Mouse (Mus musculus) midbrain, embryonic 11.5 days (tissue): ENCODE data around the gene Palld. TPM values are rescaled to one million over a fixed set of nuclear protein-coding genes. Genes with fewer than 3 reads are reported as not detected.

Source experiments
- ATAC-seq: fragments of 200-750 bp; cut with Nextera tagmentation; 2 replicates; pipeline ENCODE4 v1.8.0; 2017; ENCODE audit warnings: moderate TSS enrichment, moderate library complexity; ENCODE audit not compliant: low FRiP score
- DNase-seq: peaks from one replicate; pipeline ENCODE4 v3.0.0; 2015; ENCODE audit warnings: low spot score; ENCODE audit errors: missing footprints
- H3K27ac ChIP-seq: fragments of 300-500 bp; sonication (generic); 2 replicates; pipeline ENCODE4 v1.5.1; 2014; ENCODE audit warnings: low read depth, low read length
- H3K27me3 ChIP-seq: fragments of 300-500 bp; sonication (generic); 2 replicates; pipeline ENCODE4 v1.6.1; 2014; ENCODE audit warnings: mild to moderate bottlenecking, low read length, moderate library complexity, mixed read lengths; ENCODE audit not compliant: control insufficient read depth, insufficient read depth
- H3K36me3 ChIP-seq: fragments of 300-500 bp; sonication (generic); 2 replicates; pipeline ENCODE4 v1.6.1; 2014; ENCODE audit warnings: mild to moderate bottlenecking, low read length, moderate library complexity, mixed read lengths; ENCODE audit not compliant: control insufficient read depth, insufficient read depth
- H3K4me1 ChIP-seq: fragments of 300-500 bp; sonication (generic); 2 replicates; pipeline ENCODE4 v1.6.1; 2014; ENCODE audit warnings: low read length; ENCODE audit not compliant: control insufficient read depth, insufficient read depth
- H3K4me2 ChIP-seq: fragments of 300-500 bp; sonication (generic); 2 replicates; pipeline ENCODE4 v1.6.1; 2014; ENCODE audit warnings: mild to moderate bottlenecking, moderate library complexity
- H3K4me3 ChIP-seq: fragments of 300-500 bp; sonication (generic); 2 replicates; pipeline ENCODE4 v1.5.1; 2014; ENCODE audit warnings: low read depth, low read length
- H3K9ac ChIP-seq: fragments of 300-500 bp; sonication (generic); 2 replicates; pipeline ENCODE4 v1.6.1; 2014; ENCODE audit warnings: low read length
- H3K9me3 ChIP-seq: fragments of 300-500 bp; sonication (generic); 2 replicates; pipeline ENCODE4 v1.6.1; 2016; ENCODE audit warnings: low read length; ENCODE audit not compliant: control insufficient read depth
- WGBS: fragments of 180-500 bp; shearing (Covaris S2); extraction: QIAGEN DNeasy Blood & Tissue Kit; methylation state at CpG from one replicate; pipeline ENCODE4 v1.1.7; 2014; 5-methylcytosine and 5-hydroxymethylcytosine counted together
- polyA plus RNA-seq: library from polyadenylated mRNA; unstranded; fragments of >200 nt; fragmentation: Nextera tagmentation; extraction: Ambion mirVana; gene quantifications from 2 replicates; pipeline ENCODE4 v1.2.1, GENCODE M21; 2014

Gene Palld
- polyA plus RNA-seq, 1 experiment from 2014 or later: 40.4 TPM

DNA sequence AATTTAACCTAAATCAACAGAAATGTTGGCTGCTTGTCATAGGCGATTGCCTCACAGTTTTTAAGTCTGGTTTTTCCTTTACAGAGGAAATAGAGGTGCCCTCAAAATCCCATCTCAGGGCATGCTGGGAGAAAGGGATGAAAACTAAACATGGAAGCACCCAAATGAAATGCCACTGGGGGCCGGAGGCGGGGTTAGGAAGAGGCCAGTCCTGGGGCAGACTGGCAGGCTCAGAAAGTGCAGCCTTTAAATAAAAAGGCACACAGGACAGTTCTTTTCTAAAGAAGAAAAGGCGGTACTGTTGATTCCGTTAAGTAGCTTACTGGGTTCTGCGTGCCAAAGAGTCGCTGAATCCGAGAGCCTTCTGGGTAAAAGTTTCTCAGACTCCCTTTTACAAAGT, 311.0 kb downstream of the Palld start:
- Histone ChIP-seq H3K36me3 (no peaks in the 10 kb centered on the region), H3K4me3 (peak overlapping the region; percentile 66), H3K27me3 (no peaks in the 10 kb centered on the region), H3K9me3 (no peaks in the 10 kb centered on the region), H3K4me2 (peak overlapping the region; percentile 74), H3K9ac (peak overlapping the region; percentile 81), H3K27ac (peak overlapping the region; percentile 84), H3K4me1 (peaks cover 28% of the 10 kb centered on the region)
- no peak for DNase-seq
- 1% methylated on average over 8 of the region's 8 CpGs for WGBS
- peak; percentile 70 for ATAC-seq

DNA sequence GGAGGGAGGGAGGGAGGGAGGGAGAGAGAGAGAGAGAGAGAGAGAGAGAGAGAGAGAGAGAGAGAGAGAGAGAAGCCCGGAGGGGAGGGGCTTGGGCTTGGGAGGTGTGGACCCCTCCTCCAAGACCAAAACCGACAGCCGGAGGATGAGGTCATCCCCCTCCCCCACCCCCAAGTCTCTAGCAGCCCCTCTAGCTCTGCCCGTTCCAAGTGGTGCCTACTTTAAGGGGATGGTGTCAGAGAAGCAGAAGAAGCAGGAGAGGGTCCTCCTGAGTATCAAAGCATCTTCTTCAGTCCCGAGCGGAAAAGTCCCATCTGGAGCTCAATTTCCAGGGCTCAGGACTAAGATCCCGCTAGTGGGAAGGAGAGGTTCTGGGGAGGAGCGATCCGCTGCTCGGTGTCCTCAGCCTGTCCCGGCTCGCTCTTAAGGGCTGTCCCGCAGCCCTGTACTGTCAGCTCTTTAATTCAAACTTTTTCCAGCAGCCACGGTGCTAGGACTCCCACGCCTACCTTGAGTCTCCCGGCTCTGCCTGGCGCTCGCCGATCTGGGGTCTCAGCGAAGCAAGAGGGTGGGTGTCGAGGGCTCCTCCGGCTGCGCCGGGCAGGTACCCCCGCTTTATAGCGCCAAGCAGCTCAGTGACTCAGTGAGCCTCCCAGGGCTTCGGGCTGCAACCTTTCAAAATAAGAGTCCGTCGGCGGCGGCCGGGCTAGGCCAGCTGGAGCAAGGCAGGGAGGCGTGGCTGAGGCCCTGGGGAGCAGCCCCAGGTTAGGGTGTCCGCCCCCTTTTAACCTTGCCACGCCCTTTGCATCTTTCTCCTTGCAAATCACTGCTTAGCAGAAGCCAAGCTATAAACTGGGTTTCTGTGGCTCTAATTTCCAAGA, 311.7 kb downstream of the Palld start:
- Histone ChIP-seq H3K9me3 (no peaks in the 10 kb centered on the region), H3K27me3 (no peaks in the 10 kb centered on the region), H3K4me1 (peaks cover 27% of the 10 kb centered on the region), H3K9ac (peak overlapping the region; percentile 81), H3K27ac (peak overlapping the region; percentile 84), H3K36me3 (no peaks in the 10 kb centered on the region), H3K4me2 (peak overlapping the region; percentile 74), H3K4me3 (peak overlapping the region; percentile 66)
- peak; percentile 93 for ATAC-seq
- WGBS: 0% methylated on average over 35 of the region's 35 CpGs
- peak; percentile 98 for DNase-seq

DNA sequence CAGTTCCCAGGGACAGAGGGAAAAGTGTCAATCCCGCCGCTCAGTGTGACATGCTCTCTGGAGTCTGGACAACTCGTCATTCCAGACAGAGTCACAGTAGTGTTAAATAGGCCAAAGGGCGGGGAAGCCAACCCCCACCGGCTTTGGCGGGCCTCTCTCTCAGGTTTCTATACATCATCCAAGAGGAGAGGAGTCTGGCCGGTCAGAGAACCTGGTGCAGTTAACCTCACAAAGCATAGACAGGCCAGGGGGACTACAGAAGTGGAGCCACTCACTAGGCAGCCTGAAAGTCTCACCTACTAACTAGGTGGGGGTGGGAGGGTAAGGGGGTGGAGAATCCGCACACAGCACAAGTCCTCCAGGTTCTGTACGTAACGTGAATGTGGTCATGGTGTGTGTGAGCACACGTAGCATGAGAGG, 312.5 kb downstream of the Palld start:
- H3K4me3 ChIP-seq: peak overlapping the region; percentile 66
- H3K36me3 ChIP-seq: no peaks in the 10 kb centered on the region
- peak overlapping the region; percentile 64 for H3K9ac ChIP-seq
- peaks cover 25% of the 10 kb centered on the region for H3K4me1 ChIP-seq
- under 1% methylated on average over 11 of the region's 11 CpGs for WGBS
- H3K4me2 ChIP-seq: peak overlapping the region; percentile 74
- H3K27ac ChIP-seq: no peak overlapping the region
- no peaks in the 10 kb centered on the region for H3K27me3 ChIP-seq
- peak; percentile 22 for ATAC-seq
- H3K9me3 ChIP-seq: no peaks in the 10 kb centered on the region
- DNase-seq: peak; percentile 92

DNA sequence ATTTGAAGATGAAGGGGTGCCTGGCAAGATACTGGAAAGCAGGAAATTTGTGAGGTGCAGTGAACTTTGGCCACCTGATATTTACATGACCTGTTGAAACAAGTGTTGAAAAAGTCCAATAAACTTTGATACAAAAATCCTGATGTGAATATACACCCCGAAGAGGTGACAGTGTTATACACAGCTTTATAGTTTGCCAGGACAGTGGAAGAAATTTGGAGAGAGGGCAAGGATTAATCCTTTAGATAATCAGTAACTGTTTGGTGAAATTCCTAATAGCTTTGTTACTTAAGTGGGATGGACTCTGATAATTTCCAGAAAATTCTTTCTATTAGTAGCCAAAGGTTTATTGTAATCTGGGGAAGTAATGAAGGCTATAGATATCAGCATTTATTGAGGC, 314.2 kb downstream of the Palld start:
- Histone ChIP-seq H3K4me3 (no peak overlapping the region), H3K9ac (no peak overlapping the region), H3K36me3 (no peaks in the 10 kb centered on the region), H3K27ac (no peak overlapping the region), H3K9me3 (no peaks in the 10 kb centered on the region), H3K27me3 (no peaks in the 10 kb centered on the region), H3K4me1 (peaks cover 25% of the 10 kb centered on the region), H3K4me2 (no peak overlapping the region)
- ATAC-seq (no peak), DNase-seq (no peak)
- 96% methylated on average over 1 of the region's 1 CpGs for WGBS

DNA sequence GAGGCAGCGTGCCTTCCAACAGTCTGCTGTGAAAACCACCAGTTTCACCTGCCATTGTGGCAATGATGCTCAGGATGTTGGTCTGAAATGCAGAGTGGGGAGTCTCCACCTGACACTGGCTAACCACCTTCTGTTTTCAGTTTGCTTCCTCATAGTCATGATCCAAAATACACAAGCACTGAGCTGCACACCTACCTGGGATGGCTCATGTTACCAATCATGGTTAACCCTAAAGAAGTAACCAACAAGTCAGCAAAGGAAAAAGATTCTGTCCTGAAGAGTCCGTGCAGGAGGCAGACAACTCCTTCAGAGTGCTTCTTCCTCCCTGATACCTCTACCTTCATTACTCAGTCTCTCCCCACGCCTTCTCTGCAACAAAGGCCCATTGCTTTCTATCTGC, 314.8 kb downstream of the Palld start:
- Histone ChIP-seq H3K9ac (no peak overlapping the region), H3K9me3 (no peaks in the 10 kb centered on the region), H3K4me1 (peaks cover 22% of the 10 kb centered on the region), H3K27ac (no peak overlapping the region), H3K4me2 (no peak overlapping the region), H3K27me3 (no peaks in the 10 kb centered on the region), H3K4me3 (no peak overlapping the region), H3K36me3 (0 out of 2 replicates have a peak, but pooled peaks cover under 1% of the 10 kb centered on the region)
- 81% methylated on average over 3 of the region's 3 CpGs for WGBS
- no peak for ATAC-seq
- peak; percentile 74 for DNase-seq

DNA sequence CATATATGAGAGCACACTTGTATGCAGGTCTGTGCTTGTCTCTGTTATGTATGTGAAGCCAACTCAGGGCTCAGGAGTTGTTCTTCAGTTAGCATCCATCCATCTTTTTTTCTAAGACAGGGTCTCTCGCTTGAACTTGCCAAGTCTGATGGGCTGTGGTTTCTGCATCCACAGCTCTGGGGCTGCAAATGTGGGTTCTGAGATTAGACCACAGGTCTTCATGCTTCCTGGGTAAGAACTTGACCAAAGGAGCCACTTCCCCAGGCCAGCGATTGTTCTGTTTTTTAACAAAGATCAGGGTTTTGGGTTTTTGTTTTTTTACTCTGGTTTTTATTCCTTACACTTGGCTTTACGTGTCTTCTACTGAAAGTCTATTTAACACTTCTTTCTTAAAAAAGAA, 316.0 kb downstream of the Palld start:
- ATAC-seq (no peak), DNase-seq (no peak)
- H3K27me3 ChIP-seq: no peaks in the 10 kb centered on the region
- H3K36me3 ChIP-seq: 0 out of 2 replicates have a peak, but pooled peaks cover 2% of the 10 kb centered on the region
- no peak overlapping the region for H3K4me3 ChIP-seq
- peaks cover 11% of the 10 kb centered on the region for H3K4me1 ChIP-seq
- H3K9me3 ChIP-seq: no peaks in the 10 kb centered on the region
- 99% methylated on average over 3 of the region's 3 CpGs for WGBS
- no peak overlapping the region for H3K9ac ChIP-seq
- no peak overlapping the region for H3K4me2 ChIP-seq
- H3K27ac ChIP-seq: no peak overlapping the region

DNA sequence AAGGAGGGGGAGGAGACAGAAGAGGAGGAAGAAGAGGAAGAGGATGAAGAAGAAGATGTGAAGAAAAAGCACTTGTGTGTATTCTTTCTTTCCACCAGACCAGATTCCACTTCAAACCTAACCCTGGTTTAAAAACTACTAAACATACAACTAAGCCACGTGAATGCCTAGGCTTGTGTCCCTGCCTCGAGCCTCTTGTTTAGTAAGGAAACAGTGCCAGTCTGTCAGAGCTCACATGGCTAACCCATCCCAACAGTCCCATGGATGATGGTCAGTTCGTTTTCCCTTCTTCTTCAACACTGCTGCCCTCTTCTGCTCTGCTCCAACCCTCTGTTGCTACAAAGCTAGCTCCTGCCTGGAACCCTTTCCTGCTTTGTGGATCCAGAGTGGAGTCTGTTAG, 316.7 kb downstream of the Palld start:
- no peak overlapping the region for H3K9ac ChIP-seq
- no peaks in the 10 kb centered on the region for H3K27me3 ChIP-seq
- H3K9me3 ChIP-seq: no peaks in the 10 kb centered on the region
- H3K27ac ChIP-seq: no peak overlapping the region
- H3K36me3 ChIP-seq: 0 out of 2 replicates have a peak, but pooled peaks cover 2% of the 10 kb centered on the region
- H3K4me1 ChIP-seq: peaks cover 8% of the 10 kb centered on the region
- DNase-seq (no peak), ATAC-seq (no peak)
- no peak overlapping the region for H3K4me2 ChIP-seq
- H3K4me3 ChIP-seq: no peak overlapping the region
- 78% methylated on average over 3 of the region's 3 CpGs for WGBS

DNA sequence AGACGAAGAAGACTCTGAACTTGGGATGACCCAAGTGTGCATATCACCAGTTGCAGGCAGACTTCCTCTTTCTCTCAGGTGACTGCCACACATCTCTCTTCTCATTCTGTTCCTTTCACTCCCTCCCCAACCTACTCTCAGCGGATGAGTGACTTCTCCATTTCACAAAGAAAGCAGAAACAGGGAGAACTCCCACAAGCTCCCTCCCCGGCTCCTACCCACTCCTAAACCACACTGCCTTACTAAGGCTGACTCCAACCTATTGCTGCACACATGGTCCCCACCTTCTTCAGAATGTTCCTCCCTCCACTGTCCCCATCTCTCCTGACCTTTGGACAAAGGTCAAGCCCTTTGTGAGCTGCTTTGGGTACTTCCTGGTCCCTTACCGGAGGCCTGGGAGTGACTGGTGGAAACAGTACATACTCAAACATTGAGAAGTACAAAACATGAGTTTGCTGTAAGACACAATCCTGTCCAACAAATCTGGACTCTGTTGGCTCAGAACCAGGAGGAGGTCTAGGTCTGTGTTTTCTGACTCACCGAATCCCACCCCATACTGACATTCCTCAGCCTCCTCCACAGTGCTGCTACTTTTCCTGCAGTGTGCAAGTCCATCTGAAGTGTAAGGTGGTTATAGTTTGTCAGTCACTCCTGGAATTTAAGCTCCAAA, 317.6 kb downstream of the Palld start:
- H3K36me3 ChIP-seq: 0 out of 2 replicates have a peak, but pooled peaks cover 2% of the 10 kb centered on the region
- H3K27me3 ChIP-seq: no peaks in the 10 kb centered on the region
- 85% methylated on average over 5 of the region's 5 CpGs for WGBS

DNA sequence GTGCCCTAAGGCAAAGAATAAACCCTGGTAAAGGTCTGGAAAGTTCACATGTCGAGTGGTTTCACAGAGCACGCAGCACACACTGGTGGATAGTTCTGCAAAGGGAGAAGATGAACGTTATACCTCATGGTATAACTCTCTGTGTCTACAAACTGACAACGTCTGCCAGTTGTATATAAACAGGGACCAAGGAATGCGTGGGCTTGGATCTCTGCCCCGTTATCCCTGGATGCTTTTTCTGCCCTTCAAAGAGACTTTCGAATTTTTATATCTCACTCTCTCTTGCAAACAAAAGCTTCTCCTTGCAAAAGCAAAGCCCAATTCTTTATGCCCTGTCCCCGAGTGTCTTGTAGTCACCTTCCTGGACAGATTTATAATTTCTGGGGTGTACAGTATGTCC, 319.9 kb downstream of the Palld start:
- 0 out of 2 replicates have a peak, but pooled peaks cover 2% of the 10 kb centered on the region for H3K36me3 ChIP-seq
- ATAC-seq (no peak), DNase-seq (no peak)
- no peak overlapping the region for H3K9ac ChIP-seq
- WGBS: 94% methylated on average over 8 of the region's 8 CpGs
- no peak overlapping the region for H3K4me3 ChIP-seq
- H3K9me3 ChIP-seq: no peaks in the 10 kb centered on the region
- no peak overlapping the region for H3K4me2 ChIP-seq
- H3K4me1 ChIP-seq: no peaks in the 10 kb centered on the region
- no peaks in the 10 kb centered on the region for H3K27me3 ChIP-seq
- no peak overlapping the region for H3K27ac ChIP-seq

More for the DNA sequence above, 317.6 kb downstream of the Palld start:
- H3K27ac ChIP-seq: no peak overlapping the region
- no peaks in the 10 kb centered on the region for H3K9me3 ChIP-seq
- no peak overlapping the region for H3K4me2 ChIP-seq
- H3K4me1 ChIP-seq: peaks cover 8% of the 10 kb centered on the region
- ATAC-seq (no peak), DNase-seq (no peak)
- H3K4me3 ChIP-seq: no peak overlapping the region
- no peak overlapping the region for H3K9ac ChIP-seq
